Mouse (Mus musculus): ENCODE measurements around the gene Eloa.

- TF ChIP-seq POLR2A (IDR thresholded peaks at IDR 0.05; ENCODE audit: control insufficient read depth, low read depth, low read length), result no peak
- no peak for TF ChIP-seq CTCF (IDR thresholded peaks at IDR 0.05; ENCODE audit: control insufficient read depth, insufficient read depth, insufficient replicate concordance, low read depth, low read length)
Observed at GRCm38 (mm10) chr4:135987714-135988113, 33.8 kb downstream of the Eloa start.
